Mouse (Mus musculus) layer of hippocampus, adult 11-12 months (tissue): Measurements from ENCODE around the gene Gm10031.

Experiments used
- DNase-seq: peaks from one replicate; pipeline ENCODE4 v3.0.0; 2022; ENCODE audit warnings: low spot score

The Gm10031 gene

DNA sequence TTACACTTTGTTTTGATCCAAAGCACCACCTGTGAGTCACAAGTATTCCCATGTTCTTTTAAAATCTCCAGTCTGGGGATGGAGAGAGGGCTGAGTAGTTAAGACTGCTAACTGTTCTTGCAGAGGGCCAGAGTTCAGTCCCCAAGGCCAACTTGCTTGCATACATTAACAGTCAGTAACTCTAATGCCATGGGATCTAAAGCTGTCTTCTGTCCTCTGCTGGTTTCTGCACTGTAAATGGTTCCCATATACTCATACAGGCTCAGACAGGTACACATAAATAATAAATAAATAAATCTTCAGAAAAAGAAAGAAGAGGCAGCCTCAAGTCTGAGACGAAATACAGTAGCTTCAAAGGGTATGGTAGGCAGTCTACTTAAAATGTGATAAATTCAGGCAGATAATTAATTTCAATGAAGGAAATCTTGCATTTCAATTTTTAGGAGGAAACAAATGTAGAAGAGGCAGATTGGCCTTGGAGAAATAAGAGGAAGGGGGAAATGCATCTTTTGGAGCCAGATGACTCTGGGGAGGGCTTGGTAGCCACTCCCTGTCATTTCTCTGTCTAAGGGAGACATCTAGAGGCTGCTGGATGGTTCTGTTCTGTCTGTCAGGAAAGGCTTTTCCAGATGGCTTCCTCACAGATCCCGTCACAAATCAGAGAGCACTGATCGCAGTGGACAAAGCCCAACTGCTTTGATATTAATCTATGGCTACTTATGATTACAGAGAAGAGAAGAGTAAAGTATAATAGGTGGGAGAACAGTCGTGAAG, 16.2 kb downstream of the Gm10031 start:
- peak; percentile 46 for DNase-seq

DNA sequence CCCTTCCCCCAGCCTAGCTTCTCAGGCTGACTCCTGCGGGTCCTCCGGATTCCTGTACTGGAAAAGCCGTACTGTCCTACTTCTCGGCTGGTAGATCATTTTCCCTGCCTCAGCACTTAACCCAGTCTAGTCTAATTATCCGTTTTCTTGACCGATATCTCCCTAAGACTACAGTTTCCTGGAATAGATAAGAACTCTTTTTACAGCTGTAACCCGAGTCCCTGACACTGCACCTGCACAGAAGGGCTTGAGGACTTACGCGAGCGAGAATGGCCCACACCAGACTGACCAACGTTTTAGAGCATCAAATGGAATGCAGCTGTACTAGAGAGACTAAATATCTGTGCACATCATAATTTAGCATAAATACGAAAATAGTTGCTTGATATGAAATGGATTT, 20.2 kb downstream of the Gm10031 start:
- no peak for DNase-seq

DNA sequence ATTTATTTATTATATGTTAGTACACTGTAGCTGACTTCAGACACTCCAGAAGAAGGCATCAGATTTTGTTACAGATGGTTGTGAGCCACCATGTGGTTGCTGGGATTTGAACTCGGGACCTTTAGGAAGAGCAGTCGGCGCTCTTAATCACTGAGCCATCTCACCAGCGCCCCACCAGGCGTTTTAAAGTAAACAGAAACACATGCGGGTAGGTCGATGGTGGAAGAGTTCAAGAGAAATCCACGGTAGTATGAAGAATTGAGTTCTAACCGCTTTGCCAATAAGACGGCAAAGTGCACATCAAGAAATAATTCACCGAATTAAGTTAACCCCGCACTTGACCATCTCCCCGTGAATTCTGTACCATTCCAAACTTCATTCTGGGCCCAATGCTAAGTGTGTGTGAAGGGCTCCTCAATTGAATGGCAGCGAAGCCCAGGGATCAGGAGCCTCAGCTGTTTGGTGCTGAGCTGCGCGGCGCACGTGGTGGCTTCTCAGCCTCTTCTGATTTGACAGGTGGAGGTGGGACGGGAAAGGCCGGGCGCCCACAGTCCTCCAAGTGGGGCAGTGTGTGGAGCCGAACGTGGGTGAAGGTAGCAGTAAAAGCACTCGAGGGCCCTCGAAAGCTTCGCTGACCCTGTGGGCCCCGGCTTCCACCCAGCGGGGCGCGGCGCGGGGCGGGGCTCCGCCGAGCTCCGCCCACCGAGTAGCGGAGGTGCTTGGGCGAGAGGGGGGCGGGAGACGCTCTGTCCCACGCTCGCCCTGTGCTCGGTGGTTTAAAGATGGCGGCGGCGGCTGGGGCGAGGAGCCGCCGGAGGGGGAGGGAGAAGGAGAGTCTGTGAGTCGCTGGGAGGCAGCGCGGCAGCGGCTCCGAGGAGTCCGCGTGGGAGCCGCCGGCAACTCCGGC, 34.5 kb downstream of the Gm10031 start, which contains the start of gene Abl2:
Abl2 (plus strand) TSS at position 763 of the 907 bp plus-strand sequence.
- DNase-seq: peak; percentile 89

DNA sequence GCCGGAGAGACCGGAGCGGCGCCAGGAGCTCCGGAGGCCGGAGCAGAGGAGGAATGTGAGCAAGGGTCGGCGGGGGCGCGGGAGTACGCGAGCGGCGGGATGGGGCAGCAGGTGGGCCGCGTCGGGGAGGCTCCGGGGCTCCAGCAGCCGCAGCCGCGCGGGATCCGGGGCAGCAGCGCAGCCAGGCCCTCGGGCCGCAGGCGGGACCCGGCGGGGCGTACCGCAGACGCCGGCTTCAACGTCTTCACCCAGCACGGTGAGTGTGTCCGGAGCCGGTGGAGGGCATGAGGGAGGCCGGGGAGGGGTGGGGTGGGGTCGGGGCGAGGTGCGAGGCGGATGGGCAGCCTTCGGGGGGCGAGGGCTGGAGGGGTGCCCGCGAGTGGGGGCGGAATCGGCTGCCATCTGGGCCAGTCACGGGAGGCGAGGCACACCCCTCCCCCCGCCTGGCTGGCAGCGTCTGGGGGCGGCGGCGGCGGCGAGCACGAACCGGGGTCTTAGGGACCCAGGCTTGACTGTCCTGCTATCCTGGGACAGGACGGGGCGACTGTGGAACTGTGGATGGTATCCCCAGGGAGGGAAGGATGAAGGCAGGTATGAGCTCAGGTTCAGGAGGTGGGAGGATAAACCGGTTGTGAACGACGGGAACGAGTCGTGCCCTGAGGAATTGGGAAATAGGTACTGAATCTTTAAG, 35.3 kb downstream of the Gm10031 start:
- peak; percentile 64 for DNase-seq

DNA sequence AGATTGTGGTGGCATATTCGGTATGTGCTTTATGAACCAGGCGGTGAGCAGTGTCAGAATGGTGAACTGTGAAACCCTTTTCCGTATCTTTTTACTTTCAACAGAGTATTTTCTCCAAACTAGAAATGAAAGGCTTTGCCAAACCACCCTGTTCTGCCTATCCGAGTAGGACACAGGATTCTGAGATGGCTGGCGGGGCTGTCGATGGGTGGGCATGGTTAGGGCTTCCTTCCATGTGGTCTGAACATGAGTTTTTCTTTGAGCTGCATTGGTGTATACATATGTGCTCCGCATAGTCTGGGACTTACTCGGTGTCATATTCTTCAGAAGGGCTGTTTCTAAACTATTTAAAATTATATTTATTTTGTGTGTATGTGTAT, 35.8 kb downstream of the Gm10031 start:
- no peak for DNase-seq

DNA sequence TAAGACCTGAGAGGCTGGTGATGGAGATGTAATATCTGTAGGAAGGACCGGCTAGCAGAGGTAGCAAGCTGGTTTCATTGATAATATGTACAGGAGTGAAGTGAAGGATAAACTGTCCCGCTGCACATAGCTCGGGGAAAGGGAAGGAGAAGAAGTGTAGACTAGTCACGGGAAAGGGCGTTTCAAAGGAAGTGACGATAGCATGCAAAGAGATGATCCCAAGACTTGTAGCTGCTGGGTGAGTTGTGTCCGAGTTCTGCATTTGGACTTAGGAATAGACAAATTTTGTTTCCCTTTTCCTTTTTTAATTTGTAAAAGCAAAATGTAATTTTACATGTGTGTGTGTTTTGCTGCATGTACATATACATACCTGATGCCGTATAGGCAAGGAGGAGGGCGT, 36.7 kb downstream of the Gm10031 start:
- no peak for DNase-seq

DNA sequence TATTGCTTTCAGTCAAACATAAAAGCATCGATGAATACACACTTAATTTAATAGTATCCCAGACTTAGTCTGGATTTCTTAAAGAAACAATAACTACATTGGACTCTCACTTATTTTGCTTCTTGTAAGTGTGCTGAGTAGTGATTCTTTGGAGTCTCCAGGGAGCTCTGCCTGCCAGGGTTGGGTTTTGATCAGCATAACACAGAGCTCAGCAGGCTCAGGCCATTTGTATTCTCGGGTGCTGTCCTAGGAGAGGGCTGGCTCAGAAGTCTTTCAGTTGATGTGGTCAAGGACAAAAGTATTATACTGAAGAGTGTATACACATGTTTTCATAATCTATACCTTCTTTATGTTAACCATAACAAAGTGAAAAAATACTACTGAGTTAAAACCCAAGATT, 41.5 kb downstream of the Gm10031 start:
- DNase-seq: no peak

DNA sequence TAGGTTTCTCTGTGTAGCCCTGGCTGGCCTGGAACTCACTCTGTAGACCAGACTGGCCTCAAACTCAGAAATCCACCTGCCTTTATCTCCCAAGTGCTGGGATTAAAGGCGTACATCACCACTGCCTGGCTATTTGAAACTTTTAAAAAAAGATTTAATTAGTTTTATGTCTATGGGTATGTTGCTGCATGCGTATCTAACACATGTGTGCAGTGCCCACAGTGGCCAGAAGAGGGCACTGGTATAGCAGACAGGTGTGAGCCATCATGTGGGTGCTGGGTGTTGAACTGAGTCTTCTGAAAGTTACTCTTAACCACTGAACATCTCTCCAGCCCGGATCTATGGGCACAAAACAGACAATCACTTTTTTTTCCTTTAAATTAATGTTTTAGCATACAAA, 42.3 kb downstream of the Gm10031 start:
- peak; percentile 28 for DNase-seq

DNA sequence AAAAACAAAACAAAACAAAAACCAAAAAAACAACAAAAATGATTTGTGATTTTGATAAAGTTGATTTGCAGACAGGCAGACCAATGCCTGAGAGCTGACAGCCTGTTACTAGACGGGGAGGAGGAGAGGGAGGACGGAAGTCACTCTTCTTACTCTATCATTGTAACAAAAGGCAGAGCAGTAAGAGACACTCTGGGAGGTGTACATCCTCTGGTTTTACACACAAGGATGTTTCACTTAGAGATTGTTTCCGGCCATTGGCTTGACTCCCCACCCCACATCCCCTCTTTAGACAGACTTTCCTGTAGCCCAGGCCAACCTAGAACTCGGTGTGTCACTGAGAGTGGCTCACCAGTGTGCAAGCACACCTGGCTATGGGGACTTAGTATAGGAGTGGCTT, 45.8 kb downstream of the Gm10031 start:
- no peak for DNase-seq

DNA sequence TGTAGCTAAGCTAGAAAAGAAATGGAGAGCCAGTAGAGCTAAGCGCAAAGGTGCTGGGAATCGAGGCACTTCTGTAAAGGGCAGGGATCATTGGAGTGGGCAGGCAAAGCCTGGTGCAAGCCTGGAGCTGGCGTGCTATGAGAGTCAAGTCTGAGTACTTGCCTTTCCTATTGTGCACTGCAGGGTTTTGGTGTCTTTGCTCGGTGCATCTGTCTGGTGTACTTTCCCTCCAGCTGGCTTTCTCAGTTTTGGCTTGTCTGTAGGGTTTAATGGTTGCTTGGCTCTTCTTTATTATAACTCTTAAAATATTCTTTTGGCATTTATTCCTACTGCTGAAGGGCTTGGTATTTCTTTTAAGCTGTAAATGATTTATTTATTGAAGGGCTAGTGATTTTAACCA, 49.1 kb downstream of the Gm10031 start:
- peak; percentile 51 for DNase-seq
